Mouse (Mus musculus) liver, embryonic 12.5 days (tissue): ENCODE results near the gene Nhp2. TPM values are rescaled to one million over a fixed set of nuclear protein-coding genes. Genes with fewer than 3 reads are reported as not detected.

ENCODE experiments used
- ATAC-seq: fragments of 200-750 bp; cut with Nextera tagmentation; 2 replicates; pipeline ENCODE4 v1.8.0; 2017; ENCODE audit warnings: moderate number of reproducible peaks, mild to moderate bottlenecking, moderate library complexity
- H3K27ac ChIP-seq: fragments of 300-500 bp; sonication (generic); 2 replicates; pipeline ENCODE4 v1.5.1; 2016; ENCODE audit warnings: mild to moderate bottlenecking
- H3K27me3 ChIP-seq: fragments of 300-500 bp; sonication (generic); replicated peaks from 2 replicates; pipeline ENCODE4 v1.6.1; 2016; ENCODE audit warnings: mild to moderate bottlenecking, moderate library complexity
- H3K36me3 ChIP-seq: fragments of 300-500 bp; sonication (generic); 2 replicates; pipeline ENCODE4 v1.6.1; 2016; ENCODE audit warnings: mild to moderate bottlenecking, moderate library complexity
- H3K4me1 ChIP-seq: fragments of 300-500 bp; sonication (generic); 2 replicates; pipeline ENCODE4 v1.6.1; 2016
- H3K4me2 ChIP-seq: fragments of 300-500 bp; sonication (generic); 2 replicates; pipeline ENCODE4 v1.6.1; 2016; ENCODE audit warnings: mild to moderate bottlenecking, moderate library complexity
- H3K4me3 ChIP-seq: fragments of 300-500 bp; sonication (generic); 2 replicates; pipeline ENCODE4 v1.5.1; 2016; ENCODE audit warnings: mild to moderate bottlenecking, moderate library complexity
- H3K9ac ChIP-seq: fragments of 300-500 bp; sonication (generic); 2 replicates; pipeline ENCODE4 v1.6.1; 2016; ENCODE audit warnings: mild to moderate bottlenecking, moderate library complexity
- H3K9me3 ChIP-seq: fragments of 300-500 bp; sonication (generic); replicated peaks from 2 replicates; pipeline ENCODE4 v1.6.1; 2016; ENCODE audit warnings: mild to moderate bottlenecking, moderate library complexity
- WGBS: fragments of 180-500 bp; shearing (Covaris S2); methylation state at CpG from one replicate; pipeline ENCODE4 v1.1.7; 2016; ENCODE audit not compliant: insufficient replicate concordance; 5-methylcytosine and 5-hydroxymethylcytosine counted together
- polyA plus RNA-seq: library from polyadenylated mRNA; unstranded; fragments of >200 nt; fragmentation: Nextera tagmentation; extraction: Ambion mirVana; gene quantifications from 2 replicates; pipeline ENCODE4 v1.2.1, GENCODE M21; 2016

Gene Nhp2
- 217 and 228 TPM in 2 replicates for polyA plus RNA-seq

- Histone ChIP-seq H3K4me3 (peak within 1 kb of the TSS; percentile 79), H3K27ac (peak within 1 kb of the TSS; percentile 61), H3K36me3 (peaks cover 35% of the 10 kb centered on the region), H3K9ac (peak within 1 kb of the TSS; percentile 79), H3K27me3 (no peaks in the 10 kb centered on the region), H3K9me3 (no peaks in the 10 kb centered on the region), H3K4me2 (peak within 1 kb of the TSS; percentile 83), H3K4me1 (peaks cover 61% of the 10 kb centered on the region)
- peak; percentile 82 for ATAC-seq
- WGBS: under 1% methylated on average over 51 of the region's 51 CpGs
Measured at GRCm38 (mm10) chr11:51619409-51620060, at the start of gene Nhp2. Gene Nhp2, plus strand, starts transcription at chr11:51619735.

GRCm38 (mm10) chr11:51576454-51576853 is 43.1 kb upstream of the Nhp2 start:
- WGBS: 70% methylated on average over 4 of the region's 4 CpGs
- ATAC-seq: no peak
- H3K9ac ChIP-seq: no peak overlapping the region
- H3K36me3 ChIP-seq: no peaks in the 10 kb centered on the region
- H3K4me3 ChIP-seq: no peak overlapping the region
- no peaks in the 10 kb centered on the region for H3K4me1 ChIP-seq
- no peaks in the 10 kb centered on the region for H3K9me3 ChIP-seq
- H3K27ac ChIP-seq: no peak overlapping the region
- H3K4me2 ChIP-seq: no peak overlapping the region
- no peaks in the 10 kb centered on the region for H3K27me3 ChIP-seq

- H3K27ac ChIP-seq: no peak overlapping the region
- H3K4me2 ChIP-seq: no peak overlapping the region
- no peak overlapping the region for H3K9ac ChIP-seq
- peaks cover 4% of the 10 kb centered on the region; the same call in 1 of the 2 replicates for H3K4me1 ChIP-seq
- ATAC-seq: no peak
- WGBS: 46% methylated on average over 7 of the region's 7 CpGs
- no peaks in the 10 kb centered on the region for H3K36me3 ChIP-seq
- H3K27me3 ChIP-seq: no peaks in the 10 kb centered on the region
- no peak overlapping the region for H3K4me3 ChIP-seq
- H3K9me3 ChIP-seq: no peaks in the 10 kb centered on the region
Measured at GRCm38 (mm10) chr11:51577587-51577986, 41.9 kb upstream of the Nhp2 start.

- Histone ChIP-seq H3K9ac (no peak overlapping the region), H3K4me3 (no peak overlapping the region), H3K27ac (no peak overlapping the region)
Measured at GRCm38 (mm10) chr11:51579024-51579423, 40.5 kb upstream of the Nhp2 start.

GRCm38 (mm10) chr11:51582713-51583112 is 36.8 kb upstream of the Nhp2 start:
- Histone ChIP-seq H3K9me3 (no peaks in the 10 kb centered on the region), H3K4me2 (no peak overlapping the region), H3K4me3 (no peak overlapping the region), H3K36me3 (peaks cover 21% of the 10 kb centered on the region), H3K4me1 (peaks cover 50% of the 10 kb centered on the region), H3K9ac (no peak overlapping the region), H3K27me3 (no peaks in the 10 kb centered on the region), H3K27ac (no peak overlapping the region)
- ATAC-seq: no peak
- 21% methylated on average over 8 of the region's 8 CpGs for WGBS

More at GRCm38 (mm10) chr11:51579024-51579423, 40.5 kb upstream of the Nhp2 start:
- peaks cover 18% of the 10 kb centered on the region for H3K4me1 ChIP-seq
- H3K27me3 ChIP-seq: no peaks in the 10 kb centered on the region
- WGBS: 41% methylated on average over 4 of the region's 4 CpGs
- no peaks in the 10 kb centered on the region for H3K9me3 ChIP-seq
- no peak for ATAC-seq
- H3K4me2 ChIP-seq: no peak overlapping the region
- H3K36me3 ChIP-seq: no peaks in the 10 kb centered on the region

GRCm38 (mm10) chr11:51584057-51584430 is 35.5 kb upstream of the Nhp2 start:
- Histone ChIP-seq H3K9ac (peak overlapping the region; percentile 95), H3K4me3 (peak overlapping the region; percentile 85), H3K4me1 (peaks cover 50% of the 10 kb centered on the region), H3K36me3 (peaks cover 34% of the 10 kb centered on the region), H3K27ac (peak overlapping the region; percentile 85), H3K9me3 (no peaks in the 10 kb centered on the region), H3K4me2 (peak overlapping the region; percentile 86), H3K27me3 (no peaks in the 10 kb centered on the region)
- WGBS: 24% methylated on average over 9 of the region's 9 CpGs
- peak; percentile 29 for ATAC-seq

- Histone ChIP-seq H3K4me1 (peaks cover 50% of the 10 kb centered on the region), H3K4me3 (peak within 1 kb of the TSS; percentile 85), H3K27ac (peak within 1 kb of the TSS; percentile 85), H3K36me3 (peaks cover 40% of the 10 kb centered on the region), H3K4me2 (peak within 1 kb of the TSS; percentile 86), H3K27me3 (no peaks in the 10 kb centered on the region), H3K9ac (peak within 1 kb of the TSS; percentile 95), H3K9me3 (no peaks in the 10 kb centered on the region)
- peak; percentile 91 for ATAC-seq
- 2% methylated on average over 59 of the region's 59 CpGs for WGBS
Measured at GRCm38 (mm10) chr11:51584431-51585248, 34.9 kb upstream of the Nhp2 start, which contains the start of gene Phykpl. Gene Phykpl, plus strand, starts transcription at chr11:51584757.

- Histone ChIP-seq H3K4me1 (peaks cover 50% of the 10 kb centered on the region), H3K9me3 (no peaks in the 10 kb centered on the region), H3K27me3 (no peaks in the 10 kb centered on the region), H3K36me3 (peaks cover 51% of the 10 kb centered on the region), H3K4me2 (peak overlapping the region; percentile 86), H3K4me3 (peak overlapping the region; percentile 85), H3K27ac (peak overlapping the region; percentile 85), H3K9ac (peak overlapping the region; percentile 95)
- 37% methylated on average over 8 of the region's 8 CpGs for WGBS
- no peak for ATAC-seq
Measured at GRCm38 (mm10) chr11:51585608-51586252, 33.8 kb upstream of the Nhp2 start.

GRCm38 (mm10) chr11:51586411-51586810 is 33.1 kb upstream of the Nhp2 start:
- Histone ChIP-seq H3K36me3 (peaks cover 58% of the 10 kb centered on the region), H3K4me3 (peak overlapping the region; percentile 85; the same call in 1 of the 2 replicates), H3K4me1 (peaks cover 50% of the 10 kb centered on the region), H3K4me2 (peak overlapping the region; percentile 86), H3K9me3 (no peaks in the 10 kb centered on the region), H3K9ac (peak overlapping the region; percentile 95; the same call in 1 of the 2 replicates), H3K27ac (0 out of 2 replicates have a peak overlapping the region, but pooled peaks have one; percentile 85), H3K27me3 (no peaks in the 10 kb centered on the region)
- WGBS: 84% methylated on average over 13 of the region's 13 CpGs
- ATAC-seq: no peak

- peaks cover 50% of the 10 kb centered on the region for H3K4me1 ChIP-seq
- peak overlapping the region; percentile 86 for H3K4me2 ChIP-seq
- no peak overlapping the region for H3K4me3 ChIP-seq
- no peaks in the 10 kb centered on the region for H3K9me3 ChIP-seq
- ATAC-seq: no peak
- H3K36me3 ChIP-seq: peaks cover 64% of the 10 kb centered on the region
- H3K9ac ChIP-seq: no peak overlapping the region; the same call in 1 of the 2 replicates
- 82% methylated on average over 1 of the region's 1 CpGs for WGBS
- no peak overlapping the region; the same call in 1 of the 2 replicates for H3K27ac ChIP-seq
- H3K27me3 ChIP-seq: no peaks in the 10 kb centered on the region
Measured at GRCm38 (mm10) chr11:51587059-51587458, 32.5 kb upstream of the Nhp2 start.

- peaks cover 82% of the 10 kb centered on the region for H3K36me3 ChIP-seq
- H3K27ac ChIP-seq: no peak overlapping the region
- no peaks in the 10 kb centered on the region for H3K27me3 ChIP-seq
- H3K4me3 ChIP-seq: no peak overlapping the region
- no peaks in the 10 kb centered on the region for H3K9me3 ChIP-seq
- 91% methylated on average over 3 of the region's 3 CpGs for WGBS
- no peak overlapping the region for H3K9ac ChIP-seq
- no peak for ATAC-seq
- peaks cover 33% of the 10 kb centered on the region for H3K4me1 ChIP-seq
- no peak overlapping the region for H3K4me2 ChIP-seq
Measured at GRCm38 (mm10) chr11:51588833-51589232, 30.7 kb upstream of the Nhp2 start.

GRCm38 (mm10) chr11:51590002-51590401 is 29.5 kb upstream of the Nhp2 start:
- Histone ChIP-seq H3K9ac (no peak overlapping the region), H3K4me1 (peaks cover 27% of the 10 kb centered on the region), H3K4me2 (no peak overlapping the region), H3K9me3 (no peaks in the 10 kb centered on the region), H3K27me3 (no peaks in the 10 kb centered on the region), H3K27ac (no peak overlapping the region), H3K36me3 (peaks cover 93% of the 10 kb centered on the region), H3K4me3 (no peak overlapping the region)
- ATAC-seq: no peak
